In genomic region chr10:118250852-118251295, GRCm38 (mm10) we compare ENCODE assay signal across 9 mouse cellular contexts. TPM values are rescaled to one million over a fixed set of nuclear protein-coding genes. Genes with fewer than 3 reads are reported as not detected.
DNase-seq lines count a peak whose midpoint lies in the region; ATAC-seq and TF ChIP-seq lines count a peak whose summit lies in the region.
"Had no signal": no experiment of that assay in that cellular context is flagged by ENCODE, and none has a peak within 500 bp of the region (broad histone marks: within the 10 kb centered on the region; RNA-seq: fewer than 3 reads in every experiment).

No protein-coding gene starts in this region.

- no peaks in the 10 kb centered on the region for H3K4me1 ChIP-seq in heart, postnatal 0 days (ENCODE audit: control insufficient read depth, insufficient read depth)
- no peaks in the 10 kb centered on the region for H3K4me1 ChIP-seq in heart, embryonic 11.5 days (ENCODE audit: control insufficient read depth, insufficient read depth, low read length)
- H3K4me1 ChIP-seq in CH12.LX (ENCODE audit: control insufficient read depth in 1 of 2, insufficient read depth in 2 of 2), result no peaks in the 10 kb centered on the region
- H3K4me1 ChIP-seq in hindbrain, embryonic 12.5 days, result no peaks in the 10 kb centered on the region
- H3K4me1 ChIP-seq in limb, embryonic 12.5 days (replicated peaks), result no peaks in the 10 kb centered on the region

- H3K9me3 ChIP-seq in heart, postnatal 0 days (replicated peaks; ENCODE audit: control insufficient read depth, low read length), result no peaks in the 10 kb centered on the region
- no peaks in the 10 kb centered on the region for H3K9me3 ChIP-seq in heart, embryonic 11.5 days (replicated peaks; ENCODE audit: control insufficient read depth, low read length)
- no peaks in the 10 kb centered on the region for H3K9me3 ChIP-seq in CH12.LX (replicated peaks; ENCODE audit: low read length)
- no peaks in the 10 kb centered on the region for H3K9me3 ChIP-seq in hindbrain, embryonic 12.5 days (replicated peaks)
- no peaks in the 10 kb centered on the region for H3K9me3 ChIP-seq in limb, embryonic 12.5 days

- in situ Hi-C loops in CH12.LX (cut with MboI; ENCODE audit: low pct_ligation_motif_present, low pct_unique_long_range_greater_than_20kb, low sequenced_read_pairs), result no loop called here

- TF ChIP-seq EP300 in heart, postnatal 0 days (IDR thresholded peaks at IDR 0.05; ENCODE audit: low read depth), result no peak
- no peak for TF ChIP-seq EP300 in CH12.LX (IDR thresholded peaks at IDR 0.05; ENCODE audit: low read length)

- peak; percentile 4 for DNase-seq in heart, postnatal 0 days (ENCODE audit: low spot score)
- DNase-seq in CH12.LX (ENCODE audit: extremely low read depth), result peak; percentile 27
- peak; percentile 20 for DNase-seq in brain, embryonic 18.5 days (ENCODE audit: low read depth, low spot score)
- DNase-seq in right cerebral cortex, postnatal 10 days (ENCODE audit: low spot score in 2 of 2), result peak; percentile 34 to 47
- no peak for DNase-seq in spleen, postnatal 36 days (ENCODE audit: low spot score in 2 of 2)

- H3K4me2 ChIP-seq in heart, postnatal 0 days (ENCODE audit: low read depth, low read length), result no peak overlapping the region
- H3K4me2 ChIP-seq in heart, embryonic 11.5 days, result no peak overlapping the region
- no peak overlapping the region for H3K4me2 ChIP-seq in CH12.LX (ENCODE audit: insufficient read depth, low read depth, poor library complexity, severe bottlenecking)
- peak overlapping the region; percentile 19 for H3K4me2 ChIP-seq in hindbrain, embryonic 12.5 days (replicated peaks)
- H3K4me2 ChIP-seq in limb, embryonic 12.5 days, result peak overlapping the region; percentile 29

- H3K79me2 ChIP-seq in CH12.LX (replicated peaks; ENCODE audit: control insufficient read depth, extremely low read depth, insufficient read depth, poor library complexity, severe bottlenecking), result no peaks in the 10 kb centered on the region

- 42% methylated on average over 10 of the region's 10 CpGs for WGBS in heart, postnatal 0 days
- WGBS in heart, embryonic 11.5 days (ENCODE audit: insufficient replicate concordance), result 54% methylated on average over 10 of the region's 10 CpGs
- 24% methylated on average over 10 of the region's 10 CpGs for WGBS in hindbrain, embryonic 12.5 days
- WGBS in limb, embryonic 12.5 days, result 36% methylated on average over 10 of the region's 10 CpGs

- dilution Hi-C loops in CH12.LX (cut with MboI; ENCODE audit: extremely low pct_ligation_motif_present, extremely low pct_unique_long_range_greater_than_20kb, low sequenced_read_pairs), result no loop called here

- H3K9ac ChIP-seq in heart, postnatal 0 days (replicated peaks; ENCODE audit: low read depth, low read length), result no peak overlapping the region
- H3K9ac ChIP-seq in heart, embryonic 11.5 days (ENCODE audit: low read depth, low read length), result no peak overlapping the region
- H3K9ac ChIP-seq in CH12.LX (ENCODE audit: insufficient read depth, low read depth), result no peak overlapping the region
- no peak overlapping the region for H3K9ac ChIP-seq in hindbrain, embryonic 12.5 days
- H3K9ac ChIP-seq in limb, embryonic 12.5 days (replicated peaks), result no peak overlapping the region

- no peaks in the 10 kb centered on the region for H3K36me3 ChIP-seq in heart, postnatal 0 days (replicated peaks; ENCODE audit: control insufficient read depth, insufficient read depth, low read length)
- no peaks in the 10 kb centered on the region for H3K36me3 ChIP-seq in heart, embryonic 11.5 days (ENCODE audit: control insufficient read depth, insufficient read depth, low read length)
- H3K36me3 ChIP-seq in CH12.LX (replicated peaks in 1 of 2; ENCODE audit: control insufficient read depth in 1 of 2, insufficient read depth in 1 of 2, low read length in 1 of 2), result no peaks in the 10 kb centered on the region
- no peaks in the 10 kb centered on the region for H3K36me3 ChIP-seq in hindbrain, embryonic 12.5 days
- H3K36me3 ChIP-seq in limb, embryonic 12.5 days, result no peaks in the 10 kb centered on the region

- H3K27me3 ChIP-seq in heart, postnatal 0 days (ENCODE audit: control insufficient read depth, insufficient read depth, low read length), result no peaks in the 10 kb centered on the region
- no peaks in the 10 kb centered on the region for H3K27me3 ChIP-seq in heart, embryonic 11.5 days (ENCODE audit: control insufficient read depth, insufficient read depth, low read length)
- H3K27me3 ChIP-seq in CH12.LX (replicated peaks), result no peaks in the 10 kb centered on the region
- H3K27me3 ChIP-seq in hindbrain, embryonic 12.5 days, result no peaks in the 10 kb centered on the region
- no peaks in the 10 kb centered on the region for H3K27me3 ChIP-seq in limb, embryonic 12.5 days

- peak; percentile 34 for TF ChIP-seq CTCF in heart, postnatal 0 days (IDR thresholded peaks at IDR 0.05; ENCODE audit: low read depth)
- TF ChIP-seq CTCF in CH12.LX (conservative IDR thresholded peaks at IDR 0.05 in 1 of 2, IDR thresholded peaks at IDR 0.05 in 1 of 2; ENCODE audit: low read depth in 2 of 2, low read length in 2 of 2), result peak in 1 of 2 experiments; percentile 66; a peak in 2 of 4 replicates

- no peak overlapping the region for H3K27ac ChIP-seq in heart, postnatal 0 days (ENCODE audit: low read depth)
- H3K27ac ChIP-seq in heart, embryonic 11.5 days (ENCODE audit: low read depth, low read length), result no peak overlapping the region
- no peak overlapping the region for H3K27ac ChIP-seq in CH12.LX (ENCODE audit: insufficient read depth, low read depth)
- H3K27ac ChIP-seq in hindbrain, embryonic 12.5 days, result no peak overlapping the region
- no peak overlapping the region for H3K27ac ChIP-seq in limb, embryonic 12.5 days

- H3K4me3 ChIP-seq in heart, postnatal 0 days (ENCODE audit: low read depth, low read length), result no peak overlapping the region
- no peak overlapping the region for H3K4me3 ChIP-seq in heart, embryonic 11.5 days (ENCODE audit: low read depth, low read length)
- no peak overlapping the region for H3K4me3 ChIP-seq in CH12.LX (replicated peaks in 1 of 3; ENCODE audit: low read depth in 2 of 3, low read length in 2 of 3, poor library complexity in 1 of 3)
- no peak overlapping the region for H3K4me3 ChIP-seq in hindbrain, embryonic 12.5 days
- H3K4me3 ChIP-seq in limb, embryonic 12.5 days (replicated peaks), result no peak overlapping the region

- no peak for TF ChIP-seq POLR2A in CH12.LX (IDR thresholded peaks at IDR 0.05; ENCODE audit: low read depth, low read length)

- no peak for ATAC-seq in heart, postnatal 0 days (ENCODE audit: insufficient read depth, low read depth)
- no peak for ATAC-seq in heart, embryonic 11.5 days (replicated peaks; ENCODE audit: insufficient number of reproducible peaks, low FRiP score, low TSS enrichment)
- peak; percentile 89 for ATAC-seq in hindbrain, embryonic 12.5 days (ENCODE audit: low FRiP score)
- peak; percentile 82 for ATAC-seq in limb, embryonic 12.5 days (ENCODE audit: insufficient number of reproducible peaks, insufficient read depth, low FRiP score, low TSS enrichment, low read depth)

- peak; percentile 46 for TF ChIP-seq RAD21 in CH12.LX (IDR thresholded peaks at IDR 0.05; ENCODE audit: low read depth, low read length)

TF ChIP-seq in CH12.LX, 34 proteins besides CTCF, POLR2A, EP300 and RAD21:
- TF ChIP-seq SMC3 (IDR thresholded peaks at IDR 0.05; ENCODE audit: low read depth, low read length) (peak; percentile 69), ZNF384 (IDR thresholded peaks at IDR 0.05; ENCODE audit: low read depth, low read length) (no peak), GABPA (IDR thresholded peaks at IDR 0.05; ENCODE audit: insufficient replicate concordance, low read depth, low read length) (no peak), NELFE (IDR thresholded peaks at IDR 0.05; ENCODE audit: low read depth, low read length) (no peak)
TF ChIP-seq in CH12.LX: peak in this region for 1.

RNA-seq across cellular contexts. Expression of gene Gm32802, which starts 7.6 kb away (rescaled TPM):
- total RNA-seq in heart, postnatal 0 days (2014; rRNA removed; ENCODE audit: low replicate concordance), result not detected in 2 replicates
- polyA plus RNA-seq in heart, postnatal 0 days (2015; fragmentation: Nextera tagmentation; extraction: Ambion mirVana), result not detected in 2 replicates
- not detected in 2 replicates for polyA plus RNA-seq in heart, embryonic 11.5 days (2014; fragmentation: Nextera tagmentation; extraction: Ambion mirVana)
- total RNA-seq in CH12.LX (2012; rRNA removed), result 0.04 TPM in 1 of 2 replicates, not detected in the other
- 0.21 and 0.22 TPM in 2 replicates for total RNA-seq in CH12.LX (2014; rRNA removed)
- polyA plus RNA-seq in CH12.LX (2012; ENCODE audit: insufficient read length, low read depth), result not detected in 2 replicates
- polyA plus RNA-seq in hindbrain, embryonic 12.5 days (2016; fragmentation: Nextera tagmentation; extraction: Ambion mirVana), result 0.10 and 0.21 TPM in 2 replicates
- 0.10 and 0.14 TPM in 2 replicates for polyA plus RNA-seq in limb, embryonic 12.5 days (2016; fragmentation: Nextera tagmentation; extraction: Ambion mirVana)
- polyA plus RNA-seq: heart, embryonic 16.5 days had no signal

RNA-seq across cellular contexts. Expression of gene Gm32717, which starts 10.3 kb away (rescaled TPM):
- not detected in 2 replicates for total RNA-seq in heart, postnatal 0 days (2014; rRNA removed; ENCODE audit: low replicate concordance)
- not detected in 2 replicates for polyA plus RNA-seq in heart, postnatal 0 days (2015; fragmentation: Nextera tagmentation; extraction: Ambion mirVana)
- polyA plus RNA-seq in heart, embryonic 11.5 days (2014; fragmentation: Nextera tagmentation; extraction: Ambion mirVana), result not detected in 2 replicates
- total RNA-seq in CH12.LX (2012; rRNA removed) (0.04 TPM in 1 of 2 replicates, not detected in the other), CH12.LX (2014; rRNA removed) (0.21 and 0.22 TPM in 2 replicates)
- polyA plus RNA-seq in CH12.LX (2012; ENCODE audit: insufficient read length, low read depth), result not detected in 2 replicates
- polyA plus RNA-seq in hindbrain, embryonic 12.5 days (2016; fragmentation: Nextera tagmentation; extraction: Ambion mirVana), result 0.10 and 0.21 TPM in 2 replicates
- polyA plus RNA-seq in limb, embryonic 12.5 days (2016; fragmentation: Nextera tagmentation; extraction: Ambion mirVana), result 0.10 and 0.14 TPM in 2 replicates
- polyA plus RNA-seq: heart, embryonic 16.5 days had no signal

RNA-seq across cellular contexts. Expression of gene Iltifb, which starts 44.0 kb away (rescaled TPM):
- total RNA-seq in heart, postnatal 0 days (2014; rRNA removed; ENCODE audit: low replicate concordance), result not detected in 2 replicates
- not detected in 2 replicates for polyA plus RNA-seq in heart, postnatal 0 days (2015; fragmentation: Nextera tagmentation; extraction: Ambion mirVana)
- not detected in 2 replicates for polyA plus RNA-seq in heart, embryonic 11.5 days (2014; fragmentation: Nextera tagmentation; extraction: Ambion mirVana)
- total RNA-seq in CH12.LX (2012; rRNA removed) (not detected in 2 replicates), CH12.LX (2014; rRNA removed) (not detected in 2 replicates)
- not detected in 2 replicates for polyA plus RNA-seq in CH12.LX (2012; ENCODE audit: insufficient read length, low read depth)
- not detected in 2 replicates for polyA plus RNA-seq in hindbrain, embryonic 12.5 days (2016; fragmentation: Nextera tagmentation; extraction: Ambion mirVana)
- not detected in 2 replicates for polyA plus RNA-seq in limb, embryonic 12.5 days (2016; fragmentation: Nextera tagmentation; extraction: Ambion mirVana)
- polyA plus RNA-seq: heart, embryonic 16.5 days had no signal

RNA-seq across cellular contexts. Expression of gene Il22, which starts 46.1 kb away (rescaled TPM):
- total RNA-seq in heart, postnatal 0 days (2014; rRNA removed; ENCODE audit: low replicate concordance), result not detected in 2 replicates
- polyA plus RNA-seq in heart, postnatal 0 days (2015; fragmentation: Nextera tagmentation; extraction: Ambion mirVana), result not detected in 2 replicates
- polyA plus RNA-seq in heart, embryonic 11.5 days (2014; fragmentation: Nextera tagmentation; extraction: Ambion mirVana), result not detected in 2 replicates
- not detected in 2 replicates for total RNA-seq in CH12.LX (2012; rRNA removed)
- total RNA-seq in CH12.LX (2014; rRNA removed), result not detected in 2 replicates
- polyA plus RNA-seq in CH12.LX (2012; ENCODE audit: insufficient read length, low read depth), result not detected in 2 replicates
- polyA plus RNA-seq in hindbrain, embryonic 12.5 days (2016; fragmentation: Nextera tagmentation; extraction: Ambion mirVana), result not detected in 2 replicates
- not detected in 2 replicates for polyA plus RNA-seq in limb, embryonic 12.5 days (2016; fragmentation: Nextera tagmentation; extraction: Ambion mirVana)
- polyA plus RNA-seq: heart, embryonic 16.5 days had no signal

Comparison
In these comparisons a context has a peak if more than half of its experiments do, and no peak if none do; other contexts are left out.
1. ATAC-seq: peak in hindbrain, embryonic 12.5 days (single experiment) and limb, embryonic 12.5 days (single experiment); none in heart, postnatal 0 days (single experiment) and heart, embryonic 11.5 days (single experiment).
2. DNase-seq: peak in heart, postnatal 0 days (single experiment), CH12.LX (single experiment), brain, embryonic 18.5 days (single experiment) and right cerebral cortex, postnatal 10 days (2 of 2); none in spleen, postnatal 36 days (0 of 2).
3. H3K4me2 ChIP-seq: peak in hindbrain, embryonic 12.5 days (single experiment) and limb, embryonic 12.5 days (single experiment); none in heart, postnatal 0 days (single experiment), heart, embryonic 11.5 days (single experiment) and CH12.LX (single experiment).